Mouse (Mus musculus): ENCODE measurements around the gene Lhx9. TPM values are rescaled to one million over a fixed set of nuclear protein-coding genes. Genes with fewer than 3 reads are reported as not detected.

Lhx9 gene
- polyA plus RNA-seq, 1 experiment from 2014 or later, result 1.00 TPM

DNA sequence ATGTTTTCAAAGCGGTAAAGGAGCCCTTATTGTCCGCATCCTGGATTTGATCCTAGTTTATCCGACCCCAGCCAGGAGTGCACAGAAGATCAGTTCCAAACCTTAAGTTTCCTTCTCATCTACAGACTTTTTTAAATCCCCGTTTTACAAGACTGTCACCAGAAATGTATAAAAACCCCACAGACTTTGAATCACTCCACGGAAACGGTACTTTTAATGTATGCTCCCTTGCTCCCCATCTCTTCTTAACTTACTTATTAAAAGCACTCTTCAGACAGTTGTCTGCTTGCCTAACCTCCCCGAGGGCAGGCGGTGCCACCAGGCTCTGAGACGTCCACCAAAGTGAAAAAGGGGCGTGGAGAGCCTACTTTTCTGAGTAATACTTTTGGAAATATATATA is 5.6 kb downstream of the Lhx9 start:
- peaks cover 43% of the 10 kb centered on the region for H3K27me3 ChIP-seq (ENCODE audit: control insufficient read depth, insufficient read depth, low read length)
- no peaks in the 10 kb centered on the region for H3K9me3 ChIP-seq (ENCODE audit: control insufficient read depth, low read depth, low read length)
- H3K9ac ChIP-seq (replicated peaks; ENCODE audit: low read depth, low read length), result no peak overlapping the region
- no peak overlapping the region for H3K4me2 ChIP-seq (replicated peaks; ENCODE audit: low read depth, low read length)
- H3K27ac ChIP-seq (ENCODE audit: low read length), result no peak overlapping the region
- H3K4me3 ChIP-seq (ENCODE audit: low read depth, low read length), result no peak overlapping the region
- WGBS, result 3% methylated on average over 10 of the region's 10 CpGs
- H3K36me3 ChIP-seq (ENCODE audit: control insufficient read depth, insufficient read depth, low read length), result no peaks in the 10 kb centered on the region
- no peaks in the 10 kb centered on the region for H3K4me1 ChIP-seq (ENCODE audit: control insufficient read depth, insufficient read depth, low read length)
- no peak for ATAC-seq (ENCODE audit: insufficient number of reproducible peaks, insufficient read depth, low FRiP score, low read depth)

DNA sequence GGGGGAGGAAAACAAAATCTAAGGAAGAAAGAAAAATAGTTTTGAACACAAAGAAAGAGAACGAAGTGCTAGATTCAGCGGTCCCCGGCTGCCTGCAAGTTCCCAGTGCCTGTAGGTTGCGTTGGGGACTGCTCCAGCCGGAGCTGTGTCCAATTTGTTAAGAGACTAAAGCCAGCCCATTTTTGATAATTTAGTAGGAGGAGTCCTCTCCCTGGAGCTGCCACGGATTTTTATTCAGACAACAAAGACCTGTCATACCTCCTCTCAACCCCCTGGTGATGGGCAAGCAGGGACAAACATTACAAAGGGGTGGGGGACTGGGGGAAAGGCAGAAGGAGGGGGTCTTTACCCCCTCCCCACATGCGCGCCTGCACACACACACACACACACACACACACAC is 6.1 kb downstream of the Lhx9 start:
- Histone ChIP-seq H3K27me3 (ENCODE audit: control insufficient read depth, insufficient read depth, low read length) (peaks cover 46% of the 10 kb centered on the region), H3K9me3 (ENCODE audit: control insufficient read depth, low read depth, low read length) (no peaks in the 10 kb centered on the region), H3K4me1 (ENCODE audit: control insufficient read depth, insufficient read depth, low read length) (no peaks in the 10 kb centered on the region), H3K27ac (ENCODE audit: low read length) (no peak overlapping the region), H3K9ac (replicated peaks; ENCODE audit: low read depth, low read length) (no peak overlapping the region), H3K4me2 (replicated peaks; ENCODE audit: low read depth, low read length) (peak overlapping the region; percentile 45), H3K36me3 (ENCODE audit: control insufficient read depth, insufficient read depth, low read length) (no peaks in the 10 kb centered on the region), H3K4me3 (ENCODE audit: low read depth, low read length) (peak overlapping the region; percentile 28; the same call in 1 of the 2 replicates)
- 2% methylated on average over 8 of the region's 8 CpGs for WGBS
- no peak for ATAC-seq (ENCODE audit: insufficient number of reproducible peaks, insufficient read depth, low FRiP score, low read depth)

DNA sequence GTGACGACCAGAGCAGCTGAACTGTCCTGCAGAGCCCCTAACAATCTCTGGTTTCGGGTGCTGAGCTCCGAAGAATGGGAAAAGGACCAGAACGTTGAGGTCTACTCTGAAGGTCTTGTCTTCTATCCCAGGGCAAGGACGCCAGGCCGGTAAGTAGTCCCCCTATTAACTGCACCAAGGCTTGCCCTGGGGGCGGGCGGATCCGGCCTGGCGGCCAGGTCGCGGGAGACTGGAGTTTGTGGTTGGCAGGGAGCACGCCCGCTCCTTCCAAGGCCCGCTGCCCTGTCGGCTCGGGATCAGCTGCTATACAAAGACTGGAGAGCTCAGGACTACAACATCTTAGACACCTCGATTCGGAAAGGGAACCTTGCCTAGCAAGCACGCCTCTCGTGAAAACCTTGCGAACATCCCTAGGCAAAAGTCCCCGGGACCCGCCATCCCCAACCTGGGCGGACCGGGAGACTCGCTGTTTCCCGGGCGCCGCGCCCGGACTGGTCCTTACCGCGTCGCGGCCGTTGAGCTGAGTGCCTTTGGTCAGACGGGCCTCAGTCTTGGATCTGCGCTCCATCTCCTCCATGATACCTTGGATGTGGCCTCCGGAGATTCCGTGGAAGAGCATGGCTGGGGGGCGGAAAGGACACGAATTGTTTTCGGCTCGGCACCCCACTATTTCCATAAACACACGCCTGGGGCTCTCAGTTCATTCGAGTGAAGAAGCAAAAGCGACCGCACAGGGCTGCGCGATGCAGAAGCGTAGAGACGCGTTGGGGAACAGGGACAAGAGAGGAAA is 6.9 kb downstream of the Lhx9 start:
- H3K9ac ChIP-seq (replicated peaks; ENCODE audit: low read depth, low read length), result no peak overlapping the region
- H3K36me3 ChIP-seq (ENCODE audit: control insufficient read depth, insufficient read depth, low read length), result no peaks in the 10 kb centered on the region
- H3K27ac ChIP-seq (ENCODE audit: low read length), result no peak overlapping the region
- H3K27me3 ChIP-seq (ENCODE audit: control insufficient read depth, insufficient read depth, low read length), result peaks cover 51% of the 10 kb centered on the region
- H3K4me1 ChIP-seq (ENCODE audit: control insufficient read depth, insufficient read depth, low read length), result no peaks in the 10 kb centered on the region
- 4% methylated on average over 54 of the region's 54 CpGs for WGBS
- no peaks in the 10 kb centered on the region for H3K9me3 ChIP-seq (ENCODE audit: control insufficient read depth, low read depth, low read length)
- H3K4me2 ChIP-seq (replicated peaks; ENCODE audit: low read depth, low read length), result peak overlapping the region; percentile 45
- ATAC-seq (ENCODE audit: insufficient number of reproducible peaks, insufficient read depth, low FRiP score, low read depth), result peak; percentile 39; the same call in 1 of the 2 replicates
- H3K4me3 ChIP-seq (ENCODE audit: low read depth, low read length), result peak overlapping the region; percentile 28; the same call in 1 of the 2 replicates

DNA sequence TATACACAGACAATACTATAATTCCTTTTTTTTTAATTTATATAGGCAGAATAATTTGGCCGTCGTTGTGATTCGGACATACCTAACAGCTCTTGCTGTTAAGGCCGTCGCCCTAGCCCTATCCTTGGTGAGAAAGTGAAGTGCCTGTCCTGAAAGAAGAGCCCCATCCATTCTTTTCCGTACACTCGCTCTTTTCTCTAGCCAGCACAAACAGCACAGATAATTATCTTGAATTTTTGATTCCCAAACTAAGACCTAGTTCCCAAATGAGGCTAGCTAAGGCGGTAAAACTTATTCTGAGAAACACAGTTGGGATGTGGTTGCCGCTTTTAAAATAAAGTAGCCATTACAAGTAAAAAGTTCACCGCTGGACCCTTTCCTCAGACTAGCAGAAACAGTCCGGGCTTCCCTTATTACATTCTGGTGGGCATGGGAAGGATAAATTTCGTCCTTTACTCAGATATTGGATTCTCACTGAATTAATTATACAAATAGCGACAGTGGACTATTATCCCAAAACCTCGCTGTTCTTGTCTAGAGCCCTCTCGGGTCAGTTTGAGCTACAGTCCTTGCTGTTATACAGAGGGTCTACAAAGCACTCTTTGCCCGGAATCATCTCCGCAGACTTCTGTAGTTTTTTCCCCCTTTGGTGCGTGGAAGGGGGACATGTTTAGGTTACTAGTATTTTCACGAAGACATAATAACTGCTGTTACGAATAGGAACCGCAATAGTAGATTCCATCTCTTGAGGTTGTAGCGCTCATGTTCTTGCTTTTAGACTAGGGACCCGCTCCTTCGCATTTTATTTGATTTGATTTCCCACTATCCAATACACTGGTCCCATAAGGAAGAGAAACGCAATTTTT is 7.7 kb downstream of the Lhx9 start:
- Histone ChIP-seq H3K4me2 (replicated peaks; ENCODE audit: low read depth, low read length) (peak overlapping the region; percentile 45; the same call in 1 of the 2 replicates), H3K27me3 (ENCODE audit: control insufficient read depth, insufficient read depth, low read length) (peaks cover 51% of the 10 kb centered on the region), H3K27ac (ENCODE audit: low read length) (no peak overlapping the region), H3K4me3 (ENCODE audit: low read depth, low read length) (no peak overlapping the region; the same call in 1 of the 2 replicates), H3K4me1 (ENCODE audit: control insufficient read depth, insufficient read depth, low read length) (no peaks in the 10 kb centered on the region), H3K9me3 (ENCODE audit: control insufficient read depth, low read depth, low read length) (no peaks in the 10 kb centered on the region), H3K36me3 (ENCODE audit: control insufficient read depth, insufficient read depth, low read length) (no peaks in the 10 kb centered on the region), H3K9ac (replicated peaks; ENCODE audit: low read depth, low read length) (no peak overlapping the region)
- ATAC-seq (ENCODE audit: insufficient number of reproducible peaks, insufficient read depth, low FRiP score, low read depth), result no peak
- WGBS, result 9% methylated on average over 25 of the region's 25 CpGs

DNA sequence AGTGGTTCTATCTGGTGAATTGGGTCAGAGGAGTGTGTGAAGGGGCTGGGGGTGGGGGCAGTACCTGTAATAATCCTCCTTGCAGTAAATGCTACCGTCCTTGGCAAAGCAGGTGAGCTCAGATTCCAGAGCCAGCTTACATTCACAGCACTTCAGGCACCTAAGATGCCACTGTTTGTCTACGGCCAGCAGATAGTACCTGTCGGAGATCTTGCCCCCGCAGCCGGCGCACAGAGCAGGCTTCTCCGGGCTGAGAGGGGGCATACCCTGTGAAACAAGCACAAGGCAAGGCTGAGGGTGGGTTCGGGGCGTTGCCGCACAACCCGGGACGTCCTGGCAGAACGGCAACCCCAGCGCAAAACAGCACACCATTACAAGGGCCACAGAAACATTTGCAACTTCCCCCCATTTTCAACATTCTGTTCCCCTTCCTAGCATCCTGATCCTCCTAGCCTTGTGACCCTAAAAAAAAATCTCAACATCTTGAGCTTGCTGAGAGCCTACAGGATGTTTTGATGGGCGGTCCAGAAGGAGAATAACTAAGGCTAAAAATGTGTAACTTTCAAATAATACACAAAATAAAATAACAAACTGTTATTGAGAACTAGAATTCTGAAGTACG is 8.5 kb downstream of the Lhx9 start:
- Histone ChIP-seq H3K36me3 (ENCODE audit: control insufficient read depth, insufficient read depth, low read length) (no peaks in the 10 kb centered on the region), H3K4me3 (ENCODE audit: low read depth, low read length) (no peak overlapping the region), H3K27ac (ENCODE audit: low read length) (no peak overlapping the region), H3K27me3 (ENCODE audit: control insufficient read depth, insufficient read depth, low read length) (peaks cover 50% of the 10 kb centered on the region; the same call in 1 of the 2 replicates), H3K9me3 (ENCODE audit: control insufficient read depth, low read depth, low read length) (no peaks in the 10 kb centered on the region), H3K4me2 (replicated peaks; ENCODE audit: low read depth, low read length) (no peak overlapping the region), H3K4me1 (ENCODE audit: control insufficient read depth, insufficient read depth, low read length) (no peaks in the 10 kb centered on the region), H3K9ac (replicated peaks; ENCODE audit: low read depth, low read length) (no peak overlapping the region)
- 7% methylated on average over 16 of the region's 16 CpGs for WGBS
- no peak for ATAC-seq (ENCODE audit: insufficient number of reproducible peaks, insufficient read depth, low FRiP score, low read depth)

GRCm38 (mm10) chr1:138839291-138839690 is 9.1 kb downstream of the Lhx9 start:
- Histone ChIP-seq H3K4me1 (ENCODE audit: control insufficient read depth, insufficient read depth, low read length) (no peaks in the 10 kb centered on the region), H3K9me3 (ENCODE audit: control insufficient read depth, low read depth, low read length) (no peaks in the 10 kb centered on the region), H3K9ac (replicated peaks; ENCODE audit: low read depth, low read length) (no peak overlapping the region), H3K4me2 (replicated peaks; ENCODE audit: low read depth, low read length) (no peak overlapping the region), H3K36me3 (ENCODE audit: control insufficient read depth, insufficient read depth, low read length) (no peaks in the 10 kb centered on the region), H3K4me3 (ENCODE audit: low read depth, low read length) (no peak overlapping the region), H3K27me3 (ENCODE audit: control insufficient read depth, insufficient read depth, low read length) (peaks cover 55% of the 10 kb centered on the region), H3K27ac (ENCODE audit: low read length) (no peak overlapping the region)
- no peak for ATAC-seq (ENCODE audit: insufficient number of reproducible peaks, insufficient read depth, low FRiP score, low read depth)
- whole genome bisulfite sequencing, result 17% methylated on average over 2 of the region's 2 CpGs

DNA sequence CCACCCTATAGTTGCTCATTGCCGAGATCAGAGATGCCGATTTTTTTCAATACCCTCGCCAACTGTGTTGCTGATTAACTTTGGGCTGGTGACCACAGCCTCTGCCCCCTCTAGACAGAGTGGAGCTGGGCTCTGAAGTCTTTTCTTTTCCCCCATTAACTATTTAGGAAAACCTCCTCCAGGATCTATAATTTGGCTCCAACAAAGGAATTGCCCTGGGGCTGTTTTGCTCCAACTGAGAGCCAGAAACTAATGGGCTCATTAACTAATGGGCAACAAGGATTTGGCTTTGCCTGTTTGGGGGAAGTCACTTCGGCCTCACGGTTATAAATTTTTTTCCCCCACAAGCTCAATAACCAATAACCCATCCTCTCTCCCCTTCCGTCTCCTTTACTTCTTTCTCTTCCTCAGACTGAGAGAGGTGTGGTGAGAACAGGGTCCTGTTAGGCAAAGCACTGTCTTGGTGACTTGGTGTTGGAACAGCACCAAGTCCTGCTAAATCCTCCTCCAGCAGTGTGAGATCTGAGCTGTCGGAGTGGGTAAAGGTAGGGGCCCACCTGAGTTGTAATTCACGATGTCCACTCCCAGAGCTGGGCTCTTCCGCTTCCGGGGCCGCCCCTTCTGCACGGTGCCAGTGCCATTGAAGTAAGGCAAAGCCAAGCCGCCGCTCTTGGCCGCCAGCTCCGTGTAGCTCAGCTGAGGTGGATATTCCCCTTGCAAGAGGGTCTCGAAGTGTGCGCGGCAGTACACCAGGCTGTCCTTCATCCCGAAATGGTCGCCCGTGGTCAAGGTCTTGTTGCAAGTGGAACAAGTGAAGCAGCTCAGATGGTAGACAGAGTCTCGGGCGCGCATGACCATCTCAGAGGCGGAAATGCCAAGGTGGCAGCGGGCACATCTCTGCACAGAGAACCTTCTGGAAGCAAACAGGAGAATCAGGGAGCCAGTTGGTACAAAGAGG is 10.3 kb downstream of the Lhx9 start:
- H3K36me3 ChIP-seq (ENCODE audit: control insufficient read depth, insufficient read depth, low read length), result no peaks in the 10 kb centered on the region
- WGBS, result 22% methylated on average over 27 of the region's 27 CpGs
- ATAC-seq (ENCODE audit: insufficient number of reproducible peaks, insufficient read depth, low FRiP score, low read depth), result no peak
- H3K4me1 ChIP-seq (ENCODE audit: control insufficient read depth, insufficient read depth, low read length), result no peaks in the 10 kb centered on the region
- H3K4me2 ChIP-seq (replicated peaks; ENCODE audit: low read depth, low read length), result peak overlapping the region; percentile 3; the same call in 1 of the 2 replicates
- H3K4me3 ChIP-seq (ENCODE audit: low read depth, low read length), result peak overlapping the region; percentile 8; the same call in 1 of the 2 replicates
- no peak overlapping the region for H3K27ac ChIP-seq (ENCODE audit: low read length)
- H3K9ac ChIP-seq (replicated peaks; ENCODE audit: low read depth, low read length), result no peak overlapping the region
- H3K27me3 ChIP-seq (ENCODE audit: control insufficient read depth, insufficient read depth, low read length), result peaks cover 48% of the 10 kb centered on the region
- H3K9me3 ChIP-seq (ENCODE audit: control insufficient read depth, low read depth, low read length), result no peaks in the 10 kb centered on the region
